Mouse (Mus musculus) forebrain, embryonic 11.5 days (tissue): ENCODE measurements around the gene Osmr. TPM values are rescaled to one million over a fixed set of nuclear protein-coding genes. Genes with fewer than 3 reads are reported as not detected.
"Not testable (repeated sequence)": the region's sequence is repeated elsewhere in the genome, so short reads cannot be mapped to it uniquely, and the experiment has no call there.

Experiments used
- ATAC-seq: fragments of 200-750 bp; cut with Nextera tagmentation; replicated peaks from 2 replicates; pipeline ENCODE4 v1.8.0; 2017; ENCODE audit warnings: moderate TSS enrichment; ENCODE audit not compliant: low FRiP score
- DNase-seq: peaks from one replicate; pipeline ENCODE4 v3.0.0-alpha.2; 2017; ENCODE audit warnings: low spot score
- H3K27ac ChIP-seq: fragments of 300-500 bp; sonication (generic); 2 replicates; pipeline ENCODE4 v1.5.1; 2014; ENCODE audit warnings: low read depth, low read length
- H3K27me3 ChIP-seq: fragments of 300-500 bp; sonication (generic); 2 replicates; pipeline ENCODE4 v1.6.1; 2014; ENCODE audit warnings: mild to moderate bottlenecking, low read length, mixed read lengths; ENCODE audit not compliant: control insufficient read depth, insufficient read depth
- H3K36me3 ChIP-seq: fragments of 300-500 bp; sonication (generic); 2 replicates; pipeline ENCODE4 v1.6.1; 2014; ENCODE audit warnings: mild to moderate bottlenecking, low read length, moderate library complexity, mixed read lengths; ENCODE audit not compliant: control insufficient read depth, insufficient read depth
- H3K4me1 ChIP-seq: fragments of 300-500 bp; sonication (generic); replicated peaks from 2 replicates; pipeline ENCODE4 v1.6.1; 2014; ENCODE audit warnings: low read length, mixed read lengths; ENCODE audit not compliant: control insufficient read depth, insufficient read depth
- H3K4me2 ChIP-seq: fragments of 300-500 bp; sonication (generic); 2 replicates; pipeline ENCODE4 v1.6.1; 2014; ENCODE audit warnings: low read depth, mild to moderate bottlenecking, low read length, moderate library complexity, mixed read lengths; ENCODE audit not compliant: severe bottlenecking
- H3K4me3 ChIP-seq: fragments of 300-500 bp; sonication (generic); 2 replicates; pipeline ENCODE4 v1.5.1; 2014; ENCODE audit warnings: low read depth, low read length
- H3K9ac ChIP-seq: fragments of 300-500 bp; sonication (generic); 2 replicates; pipeline ENCODE4 v1.6.1; 2014; ENCODE audit warnings: low read length
- H3K9me3 ChIP-seq: fragments of 300-500 bp; sonication (generic); 2 replicates; pipeline ENCODE4 v1.6.1; 2016; ENCODE audit warnings: low read length, mixed read lengths; ENCODE audit not compliant: control insufficient read depth
- WGBS: fragments of 180-500 bp; shearing (Covaris S2); extraction: QIAGEN DNeasy Blood & Tissue Kit; methylation state at CpG from one replicate; pipeline ENCODE4 v1.1.7; 2014; 5-methylcytosine and 5-hydroxymethylcytosine counted together
- polyA plus RNA-seq: library from polyadenylated mRNA; unstranded; fragments of >200 nt; fragmentation: Nextera tagmentation; extraction: Ambion mirVana; gene quantifications from 2 replicates; pipeline ENCODE4 v1.2.1, GENCODE M21; 2014

Gene Osmr
- polyA plus RNA-seq, 1 experiment from 2014 or later: 0.24 TPM

DNA sequence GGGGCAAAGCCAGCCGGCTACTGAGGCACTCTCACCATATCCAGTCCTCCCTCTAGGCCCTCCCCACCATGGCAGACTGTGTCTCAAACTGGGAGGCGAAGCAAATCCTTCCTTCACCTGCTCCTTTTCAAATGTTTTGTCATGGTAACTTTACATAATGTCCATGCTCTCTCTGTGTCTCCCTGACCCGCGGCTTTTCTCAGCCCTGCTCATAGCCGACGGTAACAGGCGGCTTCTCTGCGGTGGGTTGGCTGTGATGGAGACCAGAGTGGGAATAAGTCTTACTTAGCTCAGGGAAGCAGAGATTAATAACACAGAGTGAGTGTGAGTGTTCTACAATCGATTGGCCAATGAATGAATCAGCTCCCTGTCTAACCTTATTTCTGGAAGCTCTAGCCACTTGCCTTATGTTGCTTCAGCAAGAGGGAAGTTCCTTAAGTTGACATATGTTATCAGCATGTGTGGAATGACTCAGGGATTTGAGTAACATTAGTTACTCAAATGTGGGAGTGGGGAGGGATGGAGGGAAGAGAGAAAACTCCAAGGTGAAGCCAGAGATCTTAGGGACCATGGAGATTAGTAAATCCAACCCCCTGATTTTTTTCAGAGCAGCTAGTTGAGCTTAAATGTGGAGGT, 17.4 kb downstream of the Osmr start:
- Histone ChIP-seq H3K4me1 (no peaks in the 10 kb centered on the region), H3K9me3 (no peaks in the 10 kb centered on the region), H3K36me3 (no peaks in the 10 kb centered on the region), H3K4me2 (no peak overlapping the region), H3K27me3 (no peaks in the 10 kb centered on the region), H3K9ac (no peak overlapping the region), H3K27ac (no peak overlapping the region), H3K4me3 (no peak overlapping the region)
- DNase-seq (no peak), ATAC-seq (no peak)
- 81% methylated on average over 9 of the region's 9 CpGs for WGBS

- no peaks in the 10 kb centered on the region for H3K27me3 ChIP-seq
Measured at GRCm38 (mm10) chr15:6849851-6850250, 24.9 kb downstream of the Osmr start.

DNA sequence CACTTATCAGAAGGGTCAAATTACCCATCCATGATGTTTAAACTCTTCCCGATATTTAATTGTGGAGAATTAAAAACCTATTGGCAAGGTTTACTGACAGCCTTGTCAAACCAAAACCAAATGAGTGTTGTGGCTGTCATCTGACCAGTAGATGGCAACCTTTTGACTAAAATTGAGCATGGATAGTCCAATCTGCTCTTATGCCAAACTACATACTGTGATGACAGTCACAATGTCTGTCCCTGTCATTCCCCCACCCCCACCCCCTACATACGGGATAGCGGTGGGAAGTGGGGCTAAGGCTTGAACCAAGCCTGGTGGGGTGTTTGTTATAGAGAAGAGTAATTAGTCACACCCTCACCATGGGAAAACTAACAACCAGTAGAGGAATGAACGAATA, 34.6 kb downstream of the Osmr start:
- Histone ChIP-seq H3K4me1 (no peaks in the 10 kb centered on the region), H3K27me3 (no peaks in the 10 kb centered on the region), H3K36me3 (no peaks in the 10 kb centered on the region), H3K4me3 (no peak overlapping the region), H3K9ac (no peak overlapping the region), H3K27ac (no peak overlapping the region), H3K9me3 (no peaks in the 10 kb centered on the region), H3K4me2 (no peak overlapping the region)
- DNase-seq (no peak), ATAC-seq (no peak)
- 55% methylated on average over 4 of the region's 4 CpGs for WGBS

More at GRCm38 (mm10) chr15:6849851-6850250, 24.9 kb downstream of the Osmr start:
- no peak overlapping the region for H3K4me3 ChIP-seq
- H3K36me3 ChIP-seq: no peaks in the 10 kb centered on the region
- no peaks in the 10 kb centered on the region for H3K9me3 ChIP-seq
- H3K9ac ChIP-seq: no peak overlapping the region
- no peaks in the 10 kb centered on the region for H3K4me1 ChIP-seq
- H3K4me2 ChIP-seq: no peak overlapping the region
- DNase-seq (no peak), ATAC-seq (no peak)
- 45% methylated on average over 1 of the region's 1 CpGs for WGBS
- H3K27ac ChIP-seq: no peak overlapping the region

DNA sequence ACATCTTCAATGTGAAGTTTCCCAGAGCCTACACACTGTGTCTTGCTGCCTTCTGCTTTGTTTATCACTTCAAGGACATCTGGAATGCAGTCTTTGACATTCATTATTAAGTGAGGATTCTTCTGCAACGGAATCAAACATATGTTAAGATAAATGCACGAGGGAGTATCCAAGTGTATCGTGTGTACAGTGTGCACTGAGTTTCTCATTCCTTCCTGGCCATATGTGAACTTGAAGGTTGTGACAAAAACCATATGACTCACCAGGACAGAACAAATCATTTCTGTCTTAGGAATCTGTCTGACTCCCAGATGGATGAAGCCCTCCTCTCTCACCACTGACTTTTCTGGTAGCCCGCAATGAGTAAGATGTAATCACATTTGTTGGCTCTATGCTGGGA, 59.0 kb downstream of the Osmr start:
- Histone ChIP-seq H3K27ac (no peak overlapping the region), H3K27me3 (no peaks in the 10 kb centered on the region), H3K4me2 (no peak overlapping the region), H3K4me1 (no peaks in the 10 kb centered on the region), H3K4me3 (no peak overlapping the region), H3K9me3 (no peaks in the 10 kb centered on the region; the same call in 1 of the 2 replicates), H3K9ac (no peak overlapping the region), H3K36me3 (no peaks in the 10 kb centered on the region)
- no peak for DNase-seq
- 89% methylated on average over 4 of the region's 4 CpGs for WGBS
- ATAC-seq: no peak

GRCm38 (mm10) chr15:6801212-6801611, 73.6 kb downstream of the Osmr start:
- not testable (repeated sequence) for H3K36me3 ChIP-seq, H3K4me3 ChIP-seq, H3K27ac ChIP-seq, H3K4me1 ChIP-seq, H3K9ac ChIP-seq, ATAC-seq, H3K9me3 ChIP-seq, H3K27me3 ChIP-seq, DNase-seq, H3K4me2 ChIP-seq
- 96% methylated on average over 8 of the region's 8 CpGs for WGBS

GRCm38 (mm10) chr15:6792846-6793245, 81.9 kb downstream of the Osmr start:
- Histone ChIP-seq H3K4me1 (no peaks in the 10 kb centered on the region), H3K9ac (no peak overlapping the region), H3K4me2 (no peak overlapping the region), H3K36me3 (peaks cover 7% of the 10 kb centered on the region), H3K27me3 (no peaks in the 10 kb centered on the region), H3K9me3 (no peaks in the 10 kb centered on the region), H3K4me3 (no peak overlapping the region), H3K27ac (no peak overlapping the region)
- no peak for DNase-seq
- WGBS: 86% methylated on average over 7 of the region's 7 CpGs
- no peak for ATAC-seq

DNA sequence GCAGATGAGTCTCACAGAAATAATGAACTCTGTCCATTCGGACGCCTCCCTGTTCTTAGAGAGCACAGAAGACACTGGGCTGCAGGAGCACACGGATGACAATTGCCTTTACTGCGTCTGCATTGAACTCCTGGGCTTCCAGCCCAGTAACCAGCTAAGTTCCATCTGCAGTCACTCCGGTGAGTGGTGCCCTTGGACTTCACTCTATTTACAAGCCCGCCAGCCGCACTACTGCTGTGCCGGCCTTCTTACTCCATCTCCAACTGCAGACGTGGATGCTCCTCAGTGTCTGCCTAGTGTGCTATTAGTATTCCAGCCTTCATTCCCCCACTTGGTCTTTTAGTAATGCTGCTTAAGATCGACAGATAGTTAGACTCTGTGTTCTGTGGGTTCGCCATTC, 83.1 kb downstream of the Osmr start:
- Histone ChIP-seq H3K4me1 (no peaks in the 10 kb centered on the region), H3K9me3 (no peaks in the 10 kb centered on the region), H3K27me3 (no peaks in the 10 kb centered on the region), H3K4me3 (no peak overlapping the region), H3K36me3 (peaks cover 7% of the 10 kb centered on the region), H3K9ac (no peak overlapping the region), H3K27ac (no peak overlapping the region), H3K4me2 (no peak overlapping the region)
- DNase-seq: no peak
- ATAC-seq: no peak
- 92% methylated on average over 11 of the region's 11 CpGs for WGBS

DNA sequence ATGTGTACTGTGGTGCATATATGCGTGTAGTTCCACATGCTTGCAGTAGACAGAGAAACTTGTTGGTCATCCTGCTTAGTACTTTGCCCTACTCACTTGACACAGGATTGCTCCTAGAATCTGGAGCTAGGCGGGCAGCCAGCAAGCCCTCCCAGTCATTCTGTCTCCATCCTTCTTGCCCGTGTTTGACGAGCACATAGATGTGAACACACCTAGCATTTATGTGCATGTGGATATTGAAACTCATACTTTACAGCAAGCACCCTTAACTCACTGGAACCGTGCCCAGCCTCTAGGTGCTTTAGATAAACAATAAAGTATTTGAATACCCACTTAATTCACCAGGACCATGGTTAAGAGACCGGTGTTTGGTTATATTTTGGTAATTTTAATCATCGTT, 84.8 kb downstream of the Osmr start:
- no peak for DNase-seq
- H3K4me1 ChIP-seq: no peaks in the 10 kb centered on the region
- no peaks in the 10 kb centered on the region for H3K9me3 ChIP-seq
- no peak for ATAC-seq
- H3K27me3 ChIP-seq: no peaks in the 10 kb centered on the region
- 93% methylated on average over 7 of the region's 7 CpGs for WGBS
- no peak overlapping the region for H3K27ac ChIP-seq
- no peak overlapping the region for H3K4me2 ChIP-seq
- no peak overlapping the region for H3K9ac ChIP-seq
- no peak overlapping the region for H3K4me3 ChIP-seq
- H3K36me3 ChIP-seq: peaks cover 9% of the 10 kb centered on the region; the same call in 1 of the 2 replicates

- H3K36me3 ChIP-seq: peaks cover 12% of the 10 kb centered on the region; the same call in 1 of the 2 replicates
- no peak overlapping the region for H3K9ac ChIP-seq
- no peak for DNase-seq
- no peak overlapping the region for H3K27ac ChIP-seq
- H3K4me2 ChIP-seq: no peak overlapping the region
- H3K27me3 ChIP-seq: no peaks in the 10 kb centered on the region
- no peak for ATAC-seq
- no peaks in the 10 kb centered on the region for H3K4me1 ChIP-seq
- WGBS: 96% methylated on average over 10 of the region's 10 CpGs
- H3K4me3 ChIP-seq: no peak overlapping the region
- H3K9me3 ChIP-seq: no peaks in the 10 kb centered on the region
Measured at GRCm38 (mm10) chr15:6787236-6787635, 87.5 kb downstream of the Osmr start.
